Mouse (Mus musculus) gastrocnemius, postnatal 25 days (tissue): ENCODE results near the gene Col6a3. TPM values are rescaled to one million over a fixed set of nuclear protein-coding genes. Genes with fewer than 3 reads are reported as not detected.

Experiments
- DNase-seq: peaks from one replicate; pipeline ENCODE4 v3.0.0; 2022
- total RNA-seq, 2 experiments: library from RNA; stranded (reverse); gene quantifications; 1 replicate in 1 of 2; 2 replicates in 1 of 2; pipeline ENCODE4 v1.2.3; 2021

The Col6a3 gene
- total RNA-seq, 2 experiments from 2014 or later = 86.2 to 121 TPM

- peak; percentile 54 for DNase-seq
Observed at GRCm38 (mm10) chr1:90797276-90797891, 46.4 kb downstream of the Col6a3 start.

GRCm38 (mm10) chr1:90793368-90793767, 50.4 kb downstream of the Col6a3 start:
- DNase-seq = no peak

GRCm38 (mm10) chr1:90790925-90791324, 52.8 kb downstream of the Col6a3 start:
- no peak for DNase-seq

- DNase-seq = no peak
Observed at GRCm38 (mm10) chr1:90789506-90789905, 54.3 kb downstream of the Col6a3 start.

GRCm38 (mm10) chr1:90780446-90780845, 63.3 kb downstream of the Col6a3 start:
- no peak for DNase-seq

- DNase-seq = no peak
Observed at GRCm38 (mm10) chr1:90779072-90779471, 64.7 kb downstream of the Col6a3 start.

GRCm38 (mm10) chr1:90775477-90776241, 68.1 kb downstream of the Col6a3 start:
- DNase-seq = peak; percentile 87

GRCm38 (mm10) chr1:90771172-90771571, 72.6 kb downstream of the Col6a3 start:
- DNase-seq = no peak

GRCm38 (mm10) chr1:90770027-90770426, 73.7 kb downstream of the Col6a3 start:
- no peak for DNase-seq

GRCm38 (mm10) chr1:90769301-90769700, 74.5 kb downstream of the Col6a3 start:
- no peak for DNase-seq

- no peak for DNase-seq
Observed at GRCm38 (mm10) chr1:90758091-90758673, 85.6 kb downstream of the Col6a3 start.

- DNase-seq = no peak
Observed at GRCm38 (mm10) chr1:90753869-90754563, 89.8 kb downstream of the Col6a3 start.

GRCm38 (mm10) chr1:90751221-90751620, 92.5 kb downstream of the Col6a3 start:
- DNase-seq = no peak

GRCm38 (mm10) chr1:90750169-90750568, 93.6 kb downstream of the Col6a3 start:
- peak; percentile 73 for DNase-seq

GRCm38 (mm10) chr1:90748544-90748943, 95.2 kb downstream of the Col6a3 start:
- no peak for DNase-seq

- peak; percentile 77 for DNase-seq
Observed at GRCm38 (mm10) chr1:90743941-90744386, 99.8 kb downstream of the Col6a3 start.

- no peak for DNase-seq
Observed at GRCm38 (mm10) chr1:90743445-90743844, 100.3 kb downstream of the Col6a3 start.

- DNase-seq = no peak
Observed at GRCm38 (mm10) chr1:90742641-90743040, 101.1 kb downstream of the Col6a3 start.

- no peak for DNase-seq
Observed at GRCm38 (mm10) chr1:90740216-90741170, 103.3 kb downstream of the Col6a3 start.

- DNase-seq = no peak
Observed at GRCm38 (mm10) chr1:90738913-90739312, 104.9 kb downstream of the Col6a3 start.

- no peak for DNase-seq
Observed at GRCm38 (mm10) chr1:90729466-90729865, 114.3 kb downstream of the Col6a3 start.
